Mouse (Mus musculus): ENCODE measurements around the gene Olfr1497. TPM values are rescaled to one million over a fixed set of nuclear protein-coding genes. Genes with fewer than 3 reads are reported as not detected.

The Olfr1497 gene
- total and polyA plus RNA-seq, 3 experiments: not detected

Other genes with a start within 250 kb of the Olfr1497 start
- not detected in 2 replicates for gene Olfr1484, start 214.7 kb downstream of the Olfr1497 start, total RNA-seq (2012; rRNA removed)
- gene Olfr1484, start 214.7 kb downstream of the Olfr1497 start, polyA plus RNA-seq (2012; ENCODE audit: insufficient read depth in 1 of 2, insufficient read length in 2 of 2, low read depth in 1 of 2, low replicate concordance in 2 of 2, missing spikeins in 1 of 2): not detected
- gene Olfr1487, start 180.8 kb downstream of the Olfr1497 start, total RNA-seq (2012; rRNA removed): not detected in 2 replicates
- not detected for gene Olfr1487, start 180.8 kb downstream of the Olfr1497 start, polyA plus RNA-seq (2012; ENCODE audit: insufficient read depth in 1 of 2, insufficient read length in 2 of 2, low read depth in 1 of 2, low replicate concordance in 2 of 2, missing spikeins in 1 of 2)
- gene Olfr1489, start 166.6 kb downstream of the Olfr1497 start, total RNA-seq (2012; rRNA removed): not detected in 2 replicates
- gene Olfr1489, start 166.6 kb downstream of the Olfr1497 start, polyA plus RNA-seq (2012; ENCODE audit: insufficient read depth in 1 of 2, insufficient read length in 2 of 2, low read depth in 1 of 2, low replicate concordance in 2 of 2, missing spikeins in 1 of 2): not detected
- gene Olfr1490, start 147.1 kb downstream of the Olfr1497 start, total RNA-seq (2012; rRNA removed): not detected in 2 replicates
- gene Olfr1490, start 147.1 kb downstream of the Olfr1497 start, polyA plus RNA-seq (2012; ENCODE audit: insufficient read depth in 1 of 2, insufficient read length in 2 of 2, low read depth in 1 of 2, low replicate concordance in 2 of 2, missing spikeins in 1 of 2): not detected
- gene Olfr1491, start 100.9 kb downstream of the Olfr1497 start, total RNA-seq (2012; rRNA removed): not detected in 2 replicates
- not detected for gene Olfr1491, start 100.9 kb downstream of the Olfr1497 start, polyA plus RNA-seq (2012; ENCODE audit: insufficient read depth in 1 of 2, insufficient read length in 2 of 2, low read depth in 1 of 2, low replicate concordance in 2 of 2, missing spikeins in 1 of 2)
- gene Olfr1493-ps1, start 74.9 kb downstream of the Olfr1497 start, total RNA-seq (2012; rRNA removed): not detected in 2 replicates
- gene Olfr1493-ps1, start 74.9 kb downstream of the Olfr1497 start, polyA plus RNA-seq (2012; ENCODE audit: insufficient read depth in 1 of 2, insufficient read length in 2 of 2, low read depth in 1 of 2, low replicate concordance in 2 of 2, missing spikeins in 1 of 2): not detected
- not detected in 2 replicates for gene Olfr1494, start 58.5 kb downstream of the Olfr1497 start, total RNA-seq (2012; rRNA removed)
- not detected for gene Olfr1494, start 58.5 kb downstream of the Olfr1497 start, polyA plus RNA-seq (2012; ENCODE audit: insufficient read depth in 1 of 2, insufficient read length in 2 of 2, low read depth in 1 of 2, low replicate concordance in 2 of 2, missing spikeins in 1 of 2)
- gene Olfr1495, start 33.6 kb downstream of the Olfr1497 start, total RNA-seq (2012; rRNA removed): not detected in 2 replicates
- gene Olfr1495, start 33.6 kb downstream of the Olfr1497 start, polyA plus RNA-seq (2012; ENCODE audit: insufficient read depth in 1 of 2, insufficient read length in 2 of 2, low read depth in 1 of 2, low replicate concordance in 2 of 2, missing spikeins in 1 of 2): not detected
- gene Olfr1496, start 20.3 kb downstream of the Olfr1497 start, total RNA-seq (2012; rRNA removed): not detected in 2 replicates
- not detected for gene Olfr1496, start 20.3 kb downstream of the Olfr1497 start, polyA plus RNA-seq (2012; ENCODE audit: insufficient read depth in 1 of 2, insufficient read length in 2 of 2, low read depth in 1 of 2, low replicate concordance in 2 of 2, missing spikeins in 1 of 2)
- not detected in 2 replicates for gene Olfr1499, start 21.2 kb upstream of the Olfr1497 start, total RNA-seq (2012; rRNA removed)
- not detected for gene Olfr1499, start 21.2 kb upstream of the Olfr1497 start, polyA plus RNA-seq (2012; ENCODE audit: insufficient read depth in 1 of 2, insufficient read length in 2 of 2, low read depth in 1 of 2, low replicate concordance in 2 of 2, missing spikeins in 1 of 2)
- not detected in 2 replicates for gene Olfr1500, start 32.3 kb upstream of the Olfr1497 start, total RNA-seq (2012; rRNA removed)
- gene Olfr1500, start 32.3 kb upstream of the Olfr1497 start, polyA plus RNA-seq (2012; ENCODE audit: insufficient read depth in 1 of 2, insufficient read length in 2 of 2, low read depth in 1 of 2, low replicate concordance in 2 of 2, missing spikeins in 1 of 2): not detected
- not detected in 2 replicates for gene Olfr1501, start 52.5 kb upstream of the Olfr1497 start, total RNA-seq (2012; rRNA removed)
- gene Olfr1501, start 52.5 kb upstream of the Olfr1497 start, polyA plus RNA-seq (2012; ENCODE audit: insufficient read depth in 1 of 2, insufficient read length in 2 of 2, low read depth in 1 of 2, low replicate concordance in 2 of 2, missing spikeins in 1 of 2): not detected
- not detected in 2 replicates for gene Olfr1502, start 63.6 kb upstream of the Olfr1497 start, total RNA-seq (2012; rRNA removed)
- gene Olfr1502, start 63.6 kb upstream of the Olfr1497 start, polyA plus RNA-seq (2012; ENCODE audit: insufficient read depth in 1 of 2, insufficient read length in 2 of 2, low read depth in 1 of 2, low replicate concordance in 2 of 2, missing spikeins in 1 of 2): not detected
- gene Olfr1504, start 99.7 kb upstream of the Olfr1497 start, total RNA-seq (2012; rRNA removed): not detected in 2 replicates
- gene Olfr1504, start 99.7 kb upstream of the Olfr1497 start, polyA plus RNA-seq (2012; ENCODE audit: insufficient read depth in 1 of 2, insufficient read length in 2 of 2, low read depth in 1 of 2, low replicate concordance in 2 of 2, missing spikeins in 1 of 2): not detected
- gene Olfr1505, start 115.3 kb upstream of the Olfr1497 start, total RNA-seq (2012; rRNA removed): not detected in 2 replicates
- gene Olfr1505, start 115.3 kb upstream of the Olfr1497 start, polyA plus RNA-seq (2012; ENCODE audit: insufficient read depth in 1 of 2, insufficient read length in 2 of 2, low read depth in 1 of 2, low replicate concordance in 2 of 2, missing spikeins in 1 of 2): under 1 TPM in 1 of 2 experiments, not detected in 1; 0.01 TPM

All from MEL (cell line).